Mouse (Mus musculus) retina, postnatal 1 day (tissue): ENCODE measurements around the gene Clp1.

Experiments
- DNase-seq: peaks from one replicate; pipeline ENCODE4 v3.0.0-alpha.2; 2012

The Clp1 gene

GRCm38 (mm10) chr2:84707523-84707922 is 19.6 kb downstream of the Clp1 start:
- peak; percentile 25 for DNase-seq

- DNase-seq = no peak
Measured at GRCm38 (mm10) chr2:84705295-84705694, 21.9 kb downstream of the Clp1 start.

DNA sequence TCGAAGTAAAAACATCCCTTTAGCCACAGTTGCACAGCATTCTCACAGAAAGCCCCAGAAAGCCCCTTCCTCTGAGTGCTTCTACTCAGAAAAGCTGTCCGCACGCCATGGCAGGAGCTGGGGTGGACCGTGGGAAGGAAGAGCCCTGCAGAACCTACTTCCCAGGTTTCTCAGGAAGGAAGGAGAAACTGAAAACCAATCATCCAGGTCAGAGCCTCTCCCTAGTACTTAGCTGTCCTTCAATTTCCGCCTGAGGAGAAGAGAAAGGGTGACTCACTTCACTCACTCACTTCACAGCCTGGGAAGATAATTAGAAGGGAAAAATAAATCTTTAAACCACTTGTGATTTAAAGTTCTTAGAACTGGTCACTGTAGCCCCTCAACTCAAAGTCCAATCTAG is 22.8 kb downstream of the Clp1 start:
- DNase-seq = no peak

DNA sequence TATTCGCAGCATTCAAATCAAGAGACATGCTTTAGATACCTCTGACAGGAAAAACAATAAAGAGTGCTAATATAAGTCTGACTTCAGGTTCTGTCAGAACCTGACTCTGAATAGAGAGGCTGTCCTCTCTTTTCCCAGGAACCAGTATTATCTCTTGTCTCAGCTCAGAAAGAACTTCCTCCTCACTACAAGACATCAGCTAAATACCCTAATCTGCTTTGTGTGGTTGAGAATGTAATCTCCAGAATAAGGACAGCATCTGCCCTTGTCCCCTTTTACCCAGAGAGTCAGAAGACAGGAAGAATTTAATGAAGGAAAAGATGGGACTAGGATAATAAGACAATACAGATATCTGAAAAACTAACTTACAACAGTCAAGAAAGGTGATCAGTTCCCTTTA is 23.7 kb downstream of the Clp1 start:
- DNase-seq = peak; percentile 50

DNA sequence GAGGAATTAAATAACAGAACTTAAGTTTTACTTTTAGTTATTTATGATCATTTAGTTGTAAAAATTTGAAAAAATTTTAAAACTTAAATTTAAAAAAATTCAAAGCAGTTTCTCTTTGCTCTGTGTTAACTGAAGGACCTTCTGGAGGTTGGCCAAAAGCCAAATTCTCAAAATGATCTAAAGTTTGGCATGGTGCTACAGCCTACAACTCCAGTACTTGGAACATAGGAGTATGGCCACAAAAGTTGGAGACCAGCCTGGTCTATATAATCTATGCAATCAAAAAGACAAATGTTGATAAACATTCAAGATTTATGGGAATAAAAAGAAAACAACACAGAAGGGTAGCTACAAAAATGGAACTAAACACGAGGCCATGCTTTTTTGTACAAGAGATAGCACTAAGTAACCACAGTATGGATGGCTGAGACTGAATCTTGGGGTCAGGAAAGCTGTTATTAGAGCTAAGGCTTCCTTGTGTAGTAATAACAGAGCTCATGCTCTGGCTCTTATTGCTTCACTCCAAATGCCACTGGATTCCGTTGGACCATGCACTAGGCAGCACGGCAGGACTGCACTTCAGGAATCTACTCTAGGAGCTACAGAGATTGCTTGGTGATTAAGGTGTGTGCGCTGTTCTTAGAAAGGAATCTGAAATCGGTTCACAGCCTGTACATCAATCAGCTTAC is 32.0 kb downstream of the Clp1 start:
- no peak for DNase-seq

DNA sequence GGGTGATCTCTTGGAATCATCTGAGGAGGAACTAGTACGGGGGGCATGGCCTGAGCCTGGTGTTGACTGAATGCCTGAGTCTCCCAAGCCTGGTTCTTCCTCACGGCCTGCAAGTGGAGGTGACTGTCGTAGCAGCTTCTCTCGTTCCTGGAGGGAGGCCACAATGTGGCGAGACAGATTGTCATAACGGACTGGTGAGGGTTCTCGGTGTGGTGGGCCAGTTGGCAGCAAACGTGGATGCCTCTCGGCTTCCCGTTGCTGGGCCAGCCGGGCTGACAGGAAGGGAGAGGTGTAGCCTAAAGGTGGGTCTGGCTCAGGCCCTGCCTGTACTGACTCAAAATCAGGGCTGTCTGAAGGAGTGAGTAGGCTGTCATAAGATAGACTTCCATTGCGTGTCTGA is 37.1 kb downstream of the Clp1 start:
- no peak for DNase-seq

- no peak for DNase-seq
Measured at GRCm38 (mm10) chr2:84688080-84688844, 38.9 kb downstream of the Clp1 start.

GRCm38 (mm10) chr2:84682605-84683183 is 44.5 kb downstream of the Clp1 start:
- DNase-seq = no peak

DNA sequence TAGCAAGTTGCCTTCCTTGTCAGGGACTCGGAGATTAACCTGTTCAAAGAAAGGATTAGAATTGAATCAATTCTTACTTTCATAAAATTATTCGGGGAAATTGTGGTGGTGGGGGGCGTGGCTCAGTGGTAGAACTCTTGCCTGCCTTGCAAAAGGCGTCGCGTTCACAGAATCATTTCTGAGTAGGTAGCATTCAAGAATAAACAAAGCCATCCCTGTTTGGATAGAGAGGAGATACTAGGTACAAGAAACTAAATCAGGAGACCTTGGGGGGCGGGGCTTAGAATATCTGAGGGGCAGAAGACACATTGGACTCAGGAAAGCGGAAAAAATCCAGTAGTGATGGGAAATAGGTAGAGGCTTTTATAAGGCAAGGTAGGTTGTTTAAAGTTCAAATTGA is 48.1 kb downstream of the Clp1 start, which contains the start of gene Tmx2:
TSS of gene Tmx2 (minus strand) at position 125 of the 400 bp plus-strand sequence.
- DNase-seq = no peak

GRCm38 (mm10) chr2:84677968-84678880 is 48.9 kb downstream of the Clp1 start, which contains the start of the genes Gm28635 and Med19:
Gm28635 (minus strand) TSS chr2:84678041.
Med19 (plus strand) TSS chr2:84678402.
- DNase-seq = peak; percentile 100

GRCm38 (mm10) chr2:84677270-84677967 is 49.7 kb downstream of the Clp1 start:
- no peak for DNase-seq
